In genomic region chr13:22028673-22029460, GRCm38 (mm10) we compare ENCODE assay signal across 1 mouse cellular context.
TF ChIP-seq lines count a peak whose summit lies in the region.

No protein-coding gene starts in this region.

TF ChIP-seq in CH12.LX, 34 proteins besides CTCF, POLR2A, EP300 and RAD21:
- TF ChIP-seq RCOR1 (conservative IDR thresholded peaks at IDR 0.05; ENCODE audit: low read depth, low read length) (no peak), USF1 (IDR thresholded peaks at IDR 0.05; ENCODE audit: low read depth, low read length) (no peak), UBTF (IDR thresholded peaks at IDR 0.05; ENCODE audit: low read depth, low read length) (peak; percentile 88), E2F4 (IDR thresholded peaks at IDR 0.05; ENCODE audit: insufficient replicate concordance, low read depth, low read length) (0 out of 2 replicates have a peak, but pooled peaks have one; percentile 85), MYC (IDR thresholded peaks at IDR 0.05; ENCODE audit: low read depth, low read length) (0 out of 2 replicates have a peak, but pooled peaks have one; percentile 7), CHD2 (IDR thresholded peaks at IDR 0.05; ENCODE audit: low read length) (no peak), PAX5 (IDR thresholded peaks at IDR 0.05; ENCODE audit: low read length) (no peak), USF2 (conservative IDR thresholded peaks at IDR 0.05; ENCODE audit: low read depth, low read length) (no peak), ZC3H11A (IDR thresholded peaks at IDR 0.05; ENCODE audit: low read depth, low read length) (peak; percentile 81), JUND (conservative IDR thresholded peaks at IDR 0.05; ENCODE audit: low read depth, low read length) (no peak), MEF2A (IDR thresholded peaks at IDR 0.05; ENCODE audit: borderline replicate concordance, low read depth, low read length) (peak; percentile 31; the same call in 1 of the 2 replicates), MAFK (IDR thresholded peaks at IDR 0.05; ENCODE audit: insufficient replicate concordance, low read length) (peak; percentile 95), ETS1 (conservative IDR thresholded peaks at IDR 0.05; ENCODE audit: low read depth, low read length) (no peak), NELFE (IDR thresholded peaks at IDR 0.05; ENCODE audit: low read depth, low read length) (peak; percentile 13; the same call in 1 of the 2 replicates), ZMIZ1 (IDR thresholded peaks at IDR 0.05; ENCODE audit: low read depth, low read length) (no peak), SMC3 (IDR thresholded peaks at IDR 0.05; ENCODE audit: low read depth, low read length) (peak; percentile 95), MAZ (IDR thresholded peaks at IDR 0.05; ENCODE audit: low read depth, low read length) (no peak), KAT2A (IDR thresholded peaks at IDR 0.05; ENCODE audit: insufficient replicate concordance, low read length) (0 out of 2 replicates have a peak, but pooled peaks have one; percentile 36), CHD1 (IDR thresholded peaks at IDR 0.05; ENCODE audit: low read depth, low read length) (no peak), JUN (IDR thresholded peaks at IDR 0.05; ENCODE audit: insufficient read depth, low read depth, low read length) (no peak), ELF1 (IDR thresholded peaks at IDR 0.05; ENCODE audit: low read depth, low read length) (peak; percentile 95), ZNF384 (IDR thresholded peaks at IDR 0.05; ENCODE audit: low read depth, low read length) (peak; percentile 55; the same call in 1 of the 2 replicates), TCF12 (IDR thresholded peaks at IDR 0.05; ENCODE audit: low read depth, low read length) (0 out of 2 replicates have a peak, but pooled peaks have one; percentile 24), NRF1 (IDR thresholded peaks at IDR 0.05; ENCODE audit: low read depth, low read length) (peak; percentile 61), MXI1 (IDR thresholded peaks at IDR 0.05; ENCODE audit: low read depth, low read length) (no peak), GABPA (IDR thresholded peaks at IDR 0.05; ENCODE audit: insufficient replicate concordance, low read depth, low read length) (no peak), ZKSCAN1 (IDR thresholded peaks at IDR 0.05; ENCODE audit: borderline replicate concordance, low read depth, low read length) (no peak), POLR2AphosphoS2 (IDR thresholded peaks at IDR 0.05; ENCODE audit: low read depth, low read length) (no peak), BHLHE40 (IDR thresholded peaks at IDR 0.05; ENCODE audit: low read depth, low read length) (0 out of 2 replicates have a peak, but pooled peaks have one; percentile 9), IRF4 (IDR thresholded peaks at IDR 0.05; ENCODE audit: low read depth, low read length) (peak; percentile 48; the same call in 1 of the 2 replicates), MAX (IDR thresholded peaks at IDR 0.05; ENCODE audit: low read length) (no peak; the same call in 1 of the 2 replicates), TBP (conservative IDR thresholded peaks at IDR 0.05; ENCODE audit: low read depth, low read length) (peak; percentile 99), HCFC1 (IDR thresholded peaks at IDR 0.05; ENCODE audit: low read depth, low read length) (no peak), SIN3A (IDR thresholded peaks at IDR 0.05; ENCODE audit: low read length) (0 out of 2 replicates have a peak, but pooled peaks have one; percentile 12)
